Mouse (Mus musculus): Measurements from ENCODE around the gene Olfr1427.
"Not testable (repeated sequence)": the region's sequence is repeated elsewhere in the genome, so short reads cannot be mapped to it uniquely, and the experiment has no call there.

Gene Olfr1427

GRCm38 (mm10) chr19:12103234-12103633, at the start of gene Olfr1427:
Olfr1427 (minus strand) TSS chr19:12103334.
- no peak for DNase-seq (ENCODE audit: low spot score in 2 of 2)

GRCm38 (mm10) chr19:12145452-12145851, 42.3 kb upstream of the Olfr1427 start:
- peak; percentile 62 to 79 for DNase-seq (ENCODE audit: low spot score in 2 of 2)

- peak; percentile 59 to 81 for DNase-seq (ENCODE audit: low spot score in 2 of 2)
These were observed 40.2 kb upstream of the Olfr1427 start for GRCm38 (mm10) chr19:12143356-12143755.

GRCm38 (mm10) chr19:12134289-12134688, 31.2 kb upstream of the Olfr1427 start:
- peak; percentile 38 to 41 for DNase-seq (ENCODE audit: low spot score in 2 of 2)

GRCm38 (mm10) chr19:12123103-12123502, 20.0 kb upstream of the Olfr1427 start, which contains the start of gene Olfr76:
Olfr76 (minus strand) TSS chr19:12123203.
- no peak for DNase-seq (ENCODE audit: low spot score in 2 of 2)

- DNase-seq (ENCODE audit: low spot score in 2 of 2): no peak
These were observed 13.3 kb upstream of the Olfr1427 start for GRCm38 (mm10) chr19:12116464-12116863.

GRCm38 (mm10) chr19:12115797-12116196, 12.7 kb upstream of the Olfr1427 start, which contains the start of gene Olfr1428:
Olfr1428 (minus strand) TSS chr19:12115897.
- DNase-seq (ENCODE audit: low spot score in 2 of 2): no peak

- DNase-seq (ENCODE audit: low spot score in 2 of 2): no peak
These were observed 10.7 kb upstream of the Olfr1427 start for GRCm38 (mm10) chr19:12113807-12114206.

GRCm38 (mm10) chr19:12104541-12104940, 1.4 kb upstream of the Olfr1427 start:
- no peak for DNase-seq (ENCODE audit: low spot score in 2 of 2)

GRCm38 (mm10) chr19:12091913-12092312, 11.2 kb downstream of the Olfr1427 start, which contains the start of gene Olfr1426:
Olfr1426 (minus strand) TSS chr19:12092013.
- DNase-seq (ENCODE audit: low spot score in 2 of 2): no peak

GRCm38 (mm10) chr19:12077631-12078030, 25.5 kb downstream of the Olfr1427 start, which contains the start of gene Olfr1425:
Olfr1425 (minus strand) TSS chr19:12077731.
- not testable (repeated sequence) for DNase-seq (ENCODE audit: low spot score in 2 of 2)

- not testable (repeated sequence) for DNase-seq (ENCODE audit: low spot score in 2 of 2)
These were observed 33.6 kb downstream of the Olfr1427 start for GRCm38 (mm10) chr19:12069546-12069945.

GRCm38 (mm10) chr19:12067806-12068205, 35.3 kb downstream of the Olfr1427 start:
- not testable (repeated sequence) for DNase-seq (ENCODE audit: low spot score in 2 of 2)

GRCm38 (mm10) chr19:12062582-12062981, 40.6 kb downstream of the Olfr1427 start, which contains the start of gene Olfr1424:
Olfr1424 (minus strand) TSS chr19:12062682.
- DNase-seq (ENCODE audit: low spot score in 2 of 2): not testable (repeated sequence)
